Mouse (Mus musculus): ENCODE measurements around the gene Dpf3.

DNA sequence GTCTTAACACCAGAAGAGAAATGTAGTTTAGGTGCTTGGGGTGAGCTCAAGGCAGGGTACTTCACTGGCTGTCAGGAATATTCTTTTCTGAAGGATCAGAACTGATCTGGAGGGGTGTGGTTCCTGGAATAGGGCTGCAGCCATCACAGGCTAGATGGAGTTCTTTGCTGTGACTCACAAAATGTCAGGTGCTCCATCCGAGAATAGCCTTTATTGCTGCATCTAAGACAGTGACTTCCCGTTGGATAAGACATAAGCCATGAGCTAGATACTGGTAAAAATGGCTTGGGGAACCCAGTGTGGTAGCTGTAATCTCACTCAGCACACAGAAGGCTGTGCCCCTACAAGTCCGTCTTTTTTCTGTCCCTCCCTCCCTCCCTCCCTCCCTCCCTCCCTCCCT lies 46.7 kb upstream of the Dpf3 start:
- TF ChIP-seq CTCF (IDR thresholded peaks at IDR 0.05; ENCODE audit: extremely low read depth, insufficient read depth, insufficient read length, insufficient replicate concordance) (no peak), POLR2A (IDR thresholded peaks at IDR 0.05; ENCODE audit: low read depth, low read length) (no peak)
